Mouse (Mus musculus) cerebellum, postnatal 36 days (tissue): ENCODE data around the gene Pcnx2.

Experiments used
- DNase-seq, 2 experiments: peaks; one replicate each; pipeline ENCODE4 v3.0.0; 2021 to 2022; ENCODE audit warnings: mixed read lengths in 2 of 2

Gene Pcnx2

DNA sequence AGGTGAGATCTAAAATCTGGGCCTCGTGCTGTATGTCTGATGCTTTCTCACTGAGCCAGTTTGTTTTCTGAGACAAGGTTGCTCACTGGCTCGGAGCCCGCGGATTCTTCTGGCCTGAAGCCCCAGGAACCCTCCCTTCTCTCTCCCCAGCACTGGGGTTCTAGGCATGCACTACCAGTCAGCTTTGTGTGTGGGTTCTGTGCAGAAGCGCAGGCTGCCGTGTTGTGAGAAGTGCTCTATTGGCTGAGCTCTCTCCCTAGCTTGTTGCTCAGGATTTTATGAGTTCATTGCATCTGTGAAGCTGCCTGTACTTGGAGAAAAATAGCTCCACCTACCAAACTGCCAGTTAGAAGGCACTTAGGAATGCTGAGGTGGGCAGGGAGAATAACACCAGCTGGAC is 89.3 kb downstream of the Pcnx2 start:
- DNase-seq, result peak; percentile 51 to 59

DNA sequence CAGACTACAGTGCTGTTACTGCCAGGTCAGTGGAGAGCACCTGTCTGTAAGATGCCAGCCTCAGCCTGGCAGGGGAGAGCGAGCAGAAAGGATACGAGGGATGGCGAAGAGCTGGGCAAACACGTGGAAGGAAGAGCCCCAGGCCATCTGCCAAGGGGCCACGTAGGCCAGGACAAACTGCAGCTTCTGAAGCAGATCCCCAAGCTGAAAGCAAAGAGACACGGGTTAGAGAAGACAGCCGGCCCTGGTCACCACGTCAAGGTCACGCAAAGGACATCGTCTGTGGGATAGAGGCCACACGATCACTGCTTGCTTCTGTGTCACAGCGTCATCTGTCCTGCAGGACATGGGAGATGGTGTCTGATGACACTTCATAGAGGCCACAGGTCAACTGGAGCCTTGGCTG is 90.2 kb downstream of the Pcnx2 start:
- DNase-seq, result peak; percentile 55 to 60

DNA sequence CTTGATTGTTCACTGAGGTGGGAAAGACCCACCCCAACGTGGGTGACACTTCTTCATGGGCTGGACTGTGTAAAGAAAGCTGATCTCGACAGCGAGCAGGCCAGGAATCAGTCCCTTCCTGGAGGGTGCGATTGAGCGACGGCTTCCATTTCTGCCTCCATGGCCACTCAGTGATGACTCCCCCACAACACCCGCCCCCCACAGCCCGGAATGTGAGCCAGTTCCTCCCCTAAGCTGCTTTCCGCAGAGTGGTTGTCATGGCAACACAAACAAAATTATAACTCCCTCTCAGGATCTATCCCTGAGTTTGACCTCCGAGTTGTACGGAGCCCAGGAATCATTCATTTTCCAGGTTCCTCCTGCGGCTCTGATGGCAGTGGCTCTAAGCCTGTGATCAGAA is 91.7 kb downstream of the Pcnx2 start:
- DNase-seq, result no peak

- DNase-seq, result peak; percentile 38 to 59
These were observed 101.1 kb downstream of the Pcnx2 start for GRCm38 (mm10) chr8:125796970-125797369.

GRCm38 (mm10) chr8:125795341-125795740 is 102.8 kb downstream of the Pcnx2 start:
- DNase-seq, result no peak

- DNase-seq, result no peak
These were observed 105.2 kb downstream of the Pcnx2 start for GRCm38 (mm10) chr8:125792816-125793455.

DNA sequence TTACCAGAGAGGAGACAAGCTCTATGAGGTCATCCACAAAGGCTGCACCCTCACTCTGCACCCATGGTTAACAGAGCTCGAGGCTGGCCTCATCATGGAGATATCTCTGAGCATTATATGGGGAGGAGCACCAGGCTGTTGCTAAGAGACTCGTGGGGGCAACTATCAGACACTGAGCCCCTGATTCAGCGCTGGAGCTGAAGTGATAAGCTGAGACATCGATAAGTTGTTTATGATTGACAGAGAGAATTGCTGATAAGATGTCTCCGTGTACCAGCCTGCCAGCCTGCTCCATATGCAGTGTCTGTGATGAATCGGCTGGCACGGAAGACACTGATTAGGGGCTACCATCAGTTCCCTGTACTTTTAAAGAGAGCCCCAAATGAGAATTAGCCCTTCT is 111.2 kb downstream of the Pcnx2 start:
- no peak for DNase-seq

DNA sequence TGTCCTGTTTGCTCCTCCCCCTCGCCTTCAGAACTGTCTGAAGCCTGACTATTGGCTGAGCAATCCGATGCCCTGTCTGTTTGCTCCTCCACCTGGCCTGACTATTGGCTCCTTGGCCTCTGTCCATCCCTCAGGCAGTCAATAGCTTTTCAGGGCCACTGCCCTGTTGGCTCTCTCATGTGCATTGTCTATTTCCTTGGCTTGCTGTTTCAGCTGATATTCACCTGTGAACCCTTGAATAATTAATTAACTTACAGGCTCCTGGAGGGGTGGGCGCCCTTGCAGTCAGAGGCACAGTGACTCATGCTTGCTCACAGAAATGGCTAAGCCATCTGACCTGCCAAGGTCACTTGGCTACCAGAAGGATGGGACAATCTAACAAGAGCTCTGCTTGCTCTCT is 116.0 kb downstream of the Pcnx2 start:
- no peak for DNase-seq

- DNase-seq, result no peak
These were observed 118.5 kb downstream of the Pcnx2 start for GRCm38 (mm10) chr8:125779656-125780055.

DNA sequence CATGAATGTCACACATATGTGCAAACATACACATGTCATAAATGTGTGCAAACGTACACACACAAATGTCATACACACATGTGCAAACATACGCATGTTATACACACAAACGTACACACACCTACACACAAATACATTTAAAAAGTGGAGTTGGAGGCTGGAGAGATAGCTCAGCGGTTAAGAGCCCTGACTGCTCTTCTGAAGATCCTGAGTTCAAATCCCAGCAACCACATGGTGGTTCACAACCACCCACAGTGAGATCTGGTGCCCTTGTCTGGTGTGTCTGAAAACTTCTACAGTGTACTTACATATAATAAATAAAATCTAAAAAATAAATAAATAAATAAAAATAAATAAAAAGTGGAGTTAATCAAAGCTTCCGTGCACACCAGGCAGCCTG is 119.2 kb downstream of the Pcnx2 start:
- no peak for DNase-seq

- DNase-seq, result no peak
These were observed 120.5 kb downstream of the Pcnx2 start for GRCm38 (mm10) chr8:125777478-125778164.

- no peak for DNase-seq
These were observed 121.3 kb downstream of the Pcnx2 start for GRCm38 (mm10) chr8:125776800-125777199.

GRCm38 (mm10) chr8:125776314-125776713 is 121.8 kb downstream of the Pcnx2 start:
- DNase-seq, result no peak

GRCm38 (mm10) chr8:125775031-125775430 is 123.1 kb downstream of the Pcnx2 start:
- DNase-seq, result no peak

GRCm38 (mm10) chr8:125773281-125773803 is 124.8 kb downstream of the Pcnx2 start:
- DNase-seq, result no peak

GRCm38 (mm10) chr8:125772300-125772699 is 125.8 kb downstream of the Pcnx2 start:
- no peak for DNase-seq

DNA sequence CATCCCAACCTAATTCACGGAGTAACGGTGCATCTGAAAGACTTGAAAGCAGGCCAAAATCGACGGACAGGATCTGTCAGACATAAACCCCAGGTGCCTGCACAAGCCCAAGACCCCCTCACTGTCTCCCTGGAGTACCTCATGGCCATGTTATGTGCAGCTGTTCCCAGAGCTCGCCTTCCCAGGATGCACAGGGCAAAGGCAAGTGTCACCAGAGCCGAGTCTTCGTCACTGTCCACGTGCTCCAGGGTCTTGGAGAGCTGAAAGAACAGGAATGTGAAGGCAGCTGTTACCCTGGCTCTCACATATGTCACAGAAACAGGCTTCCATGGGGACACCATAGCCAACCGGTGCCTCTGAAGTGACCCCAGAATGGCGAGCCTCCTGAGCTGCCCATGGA is 130.0 kb downstream of the Pcnx2 start:
- DNase-seq, result no peak

- no peak for DNase-seq
These were observed 134.9 kb downstream of the Pcnx2 start for GRCm38 (mm10) chr8:125763066-125763786.

DNA sequence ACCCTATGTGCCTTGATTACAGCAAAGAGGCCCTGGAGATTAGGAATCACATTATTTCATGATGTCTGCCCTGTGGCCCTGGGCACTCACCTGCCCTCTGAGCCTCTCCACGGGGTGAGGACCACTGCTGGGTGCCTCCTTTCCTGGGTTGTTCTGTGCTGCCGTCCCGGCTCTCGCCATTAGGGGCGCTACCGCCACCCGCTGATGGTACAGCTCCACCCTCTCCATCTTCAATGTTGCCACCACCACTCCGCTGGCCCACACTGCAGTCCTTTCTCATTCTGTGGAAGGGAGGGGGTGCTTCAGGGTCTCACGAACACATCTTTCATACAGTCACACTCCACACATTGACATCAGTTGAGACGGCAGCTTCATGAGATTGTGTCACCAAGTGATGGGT is 139.1 kb downstream of the Pcnx2 start:
- peak; percentile 29 to 37 for DNase-seq

GRCm38 (mm10) chr8:125757106-125757496 is 141.0 kb downstream of the Pcnx2 start:
- DNase-seq, result no peak

- DNase-seq, result peak; percentile 58 to 72
These were observed 141.6 kb downstream of the Pcnx2 start for GRCm38 (mm10) chr8:125756391-125757105.

- peak; percentile 38 to 39 for DNase-seq
These were observed 142.2 kb downstream of the Pcnx2 start for GRCm38 (mm10) chr8:125755896-125756295.

- DNase-seq, result no peak
These were observed 147.3 kb downstream of the Pcnx2 start for GRCm38 (mm10) chr8:125750846-125751245.
